Mouse (Mus musculus) left cerebral cortex, postnatal 36 days (tissue): ENCODE measurements at regions not wholly inside any gene's neighbourhood (a gene's known extent, or its start where the extent isn't known, plus 50 kb on each side); places are given as distances from the start of the nearest gene placed in this dataset.

Experiments
- DNase-seq, 2 experiments: peaks; one replicate each; pipeline ENCODE4 v3.0.0; 2021 to 2022; ENCODE audit warnings: low spot score in 2 of 2, mixed read lengths in 1 of 2
- intact Hi-C: fragments of 180-260 bp; cut with DNase I; formaldehyde crosslinking; loops from one replicate; pipeline ENCODE4 v1.15.1; 2025

- DNase-seq = no peak
- intact Hi-C loops = no loop called here
Observed at GRCm38 (mm10) chr11:8148485-8148825, 515.9 kb downstream of the Tns3 start.

GRCm38 (mm10) chr11:8147790-8148484, 516.4 kb downstream of the Tns3 start:
- no peak for DNase-seq
- intact Hi-C loops = no loop called here

DNA sequence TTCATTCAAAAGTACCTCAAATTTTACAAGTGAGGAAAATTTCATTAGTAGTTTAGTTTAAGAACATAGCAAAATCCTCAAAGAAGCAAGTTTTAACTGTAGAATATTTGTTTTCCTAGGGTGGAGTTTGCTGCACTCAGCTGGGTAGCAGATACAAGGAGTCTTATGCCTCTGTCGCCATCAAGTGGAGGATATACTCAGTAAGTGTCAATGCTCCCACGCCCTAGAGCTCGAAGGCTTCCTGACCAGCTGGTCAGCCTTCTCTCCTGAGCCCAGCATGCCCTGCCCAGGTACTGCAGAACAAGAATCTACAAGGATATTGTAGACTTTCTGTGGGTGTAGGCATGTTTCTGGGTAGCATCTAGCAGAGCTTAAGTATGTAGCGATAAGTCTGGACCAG, 527.0 kb downstream of the Tns3 start:
- DNase-seq = no peak
- intact Hi-C loops = loop anchor here (10.0 kb wide), 1 partner anchor 923 kb away; the partner anchor contains the start of gene Igfbp3

DNA sequence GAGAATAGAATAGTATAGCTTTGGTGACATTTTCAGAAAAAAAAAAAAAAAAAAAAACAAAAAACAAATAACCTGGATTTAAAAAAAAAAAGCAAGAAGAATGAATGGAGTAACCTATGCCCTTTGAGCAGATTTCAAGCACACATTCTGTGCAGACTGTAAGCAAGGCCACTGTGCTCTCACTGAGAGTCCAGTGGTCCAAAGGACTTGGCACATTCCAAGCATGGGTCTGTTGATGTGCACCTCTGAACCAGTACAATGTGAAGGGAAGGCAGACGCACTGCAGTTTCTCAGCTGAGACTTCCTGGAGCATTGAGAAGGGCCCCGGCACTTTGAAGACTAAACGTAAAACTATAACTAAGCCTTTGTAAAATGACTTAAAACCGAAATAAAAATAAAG, 527.7 kb downstream of the Tns3 start:
- DNase-seq = no peak

DNA sequence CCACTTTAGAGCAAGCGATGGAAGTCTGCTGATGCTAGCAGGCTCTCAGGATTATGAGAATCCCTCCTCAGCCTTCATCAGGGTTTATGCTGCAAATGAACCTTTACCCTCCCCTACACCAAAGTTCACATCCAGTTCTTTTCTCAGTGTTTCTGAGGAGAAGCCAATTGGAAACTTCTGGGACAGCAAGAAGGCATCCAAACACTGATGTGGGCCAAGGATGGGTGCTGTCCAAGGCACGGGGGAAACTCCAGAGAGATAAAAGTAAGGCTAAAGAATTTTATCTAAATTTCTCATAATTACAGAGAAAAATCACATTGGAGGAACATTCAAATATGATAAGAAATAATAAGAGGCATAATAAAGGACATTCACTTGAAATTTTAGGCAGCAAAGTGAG, 555.0 kb downstream of the Tns3 start:
- intact Hi-C loops = no loop called here
- no peak for DNase-seq

More for the DNA sequence above, 527.7 kb downstream of the Tns3 start:
- intact Hi-C loops = loop anchor here (10.0 kb wide), 1 partner anchor 922 kb away; the partner anchor contains the start of gene Igfbp3

GRCm38 (mm10) chr11:8101091-8101490, 563.2 kb downstream of the Tns3 start:
- intact Hi-C loops = no loop called here

DNA sequence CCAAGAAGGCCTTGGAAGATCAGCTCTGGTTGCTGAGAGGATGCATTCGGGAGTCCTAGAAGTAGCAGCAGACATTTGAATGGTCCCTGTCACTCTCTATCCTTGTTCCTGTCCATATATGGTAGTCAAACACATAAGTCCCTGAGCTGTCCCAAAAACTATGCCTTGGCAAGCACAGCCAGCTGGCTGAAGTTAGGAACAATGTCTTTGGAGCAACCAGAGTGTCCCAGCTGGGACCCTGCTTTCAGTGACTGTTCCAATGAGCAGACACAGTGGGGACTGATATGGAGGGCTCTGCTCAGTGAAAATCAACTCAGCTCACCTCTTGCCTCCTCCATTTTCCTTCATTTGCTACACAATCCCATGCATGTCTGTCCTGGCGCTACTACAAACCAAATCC, 580.0 kb downstream of the Tns3 start:
- no peak for DNase-seq
- intact Hi-C loops = no loop called here

More at GRCm38 (mm10) chr11:8101091-8101490, 563.2 kb downstream of the Tns3 start:
- no peak for DNase-seq

DNA sequence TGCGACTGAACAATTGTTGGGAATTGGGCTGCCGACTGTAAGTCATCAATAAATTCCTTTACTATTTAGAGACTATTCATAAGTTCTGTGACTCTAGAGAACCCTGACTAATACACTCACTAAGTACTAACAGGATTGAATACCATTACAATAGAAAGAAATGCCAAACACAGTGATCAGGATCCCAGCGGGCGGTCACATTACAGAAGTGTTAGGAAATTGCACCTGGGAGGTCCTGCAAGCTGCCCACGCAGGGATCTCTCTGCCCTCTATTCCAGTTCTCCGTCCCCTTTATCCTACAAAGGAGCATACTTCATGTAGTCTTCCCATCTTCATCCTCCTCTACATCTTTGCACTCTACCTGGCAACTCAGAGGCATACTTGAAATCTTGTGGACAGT, 581.5 kb downstream of the Tns3 start:
- DNase-seq = no peak
- intact Hi-C loops = no loop called here

GRCm38 (mm10) chr11:8073321-8073720, 591.0 kb downstream of the Tns3 start:
- intact Hi-C loops = no loop called here

GRCm38 (mm10) chr11:8068873-8069272, 595.5 kb downstream of the Tns3 start:
- intact Hi-C loops = no loop called here
- no peak for DNase-seq

More at GRCm38 (mm10) chr11:8073321-8073720, 591.0 kb downstream of the Tns3 start:
- no peak for DNase-seq

DNA sequence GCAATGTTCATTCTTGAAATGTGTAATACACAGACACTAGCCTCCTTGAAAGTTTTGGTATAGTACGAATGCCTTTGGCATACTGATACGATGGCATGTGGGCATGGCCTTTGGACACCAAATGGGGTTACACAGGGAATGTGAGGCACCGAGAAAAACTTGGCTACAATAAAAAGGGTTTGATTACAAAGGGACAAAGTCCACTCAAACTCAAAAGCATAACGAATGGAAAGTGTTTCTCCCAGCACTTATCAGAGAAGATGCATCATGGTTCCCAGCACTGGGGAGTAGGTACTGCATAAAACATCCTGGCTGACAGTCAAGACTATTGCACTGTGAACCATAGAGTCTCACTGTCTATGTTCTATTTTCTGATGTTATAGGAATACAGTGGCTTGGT, 597.0 kb downstream of the Tns3 start:
- no peak for DNase-seq
- intact Hi-C loops = no loop called here

DNA sequence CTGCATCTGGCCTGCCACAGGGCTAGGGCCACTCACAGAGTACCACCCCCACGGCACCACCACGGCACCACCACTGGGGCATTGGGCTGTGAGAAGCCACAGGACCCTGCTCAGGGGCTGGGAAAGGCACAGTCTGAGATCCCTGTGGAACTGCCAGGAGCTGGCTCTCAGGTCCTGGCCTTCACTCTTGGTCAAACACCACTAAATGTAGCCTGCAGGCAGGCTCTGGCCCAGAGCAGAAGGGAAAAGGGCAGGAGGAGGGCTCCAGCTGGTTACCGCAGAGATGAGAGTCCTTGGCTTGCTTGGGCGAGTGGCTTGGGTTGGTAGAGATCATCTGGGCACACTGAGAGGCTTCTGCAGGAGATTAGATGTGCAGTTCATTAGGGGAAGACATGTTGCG, 598.5 kb downstream of the Tns3 start:
- intact Hi-C loops = no loop called here

GRCm38 (mm10) chr11:8065086-8065485, 599.2 kb downstream of the Tns3 start:
- DNase-seq = no peak
- intact Hi-C loops = no loop called here

More for the DNA sequence above, 598.5 kb downstream of the Tns3 start:
- DNase-seq = no peak

DNA sequence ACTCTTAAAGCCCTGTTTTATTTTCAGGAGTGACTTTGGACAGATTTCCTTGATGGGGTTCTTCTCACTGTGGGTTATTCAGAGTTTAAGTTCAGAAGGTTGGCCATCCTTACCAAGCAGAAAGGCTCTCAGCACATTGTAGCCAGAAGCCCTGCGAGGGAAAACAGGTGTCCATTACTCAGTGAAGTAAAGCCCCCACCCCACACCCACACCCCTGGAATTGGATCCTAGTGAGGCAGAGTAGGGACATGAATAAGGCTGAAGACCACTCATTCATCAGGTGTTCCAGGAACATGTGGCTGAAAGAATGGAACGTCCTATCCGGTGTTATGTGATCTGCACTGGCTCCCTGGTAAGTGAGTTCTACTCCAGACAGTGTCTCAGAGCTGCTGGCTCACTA, 602.3 kb downstream of the Tns3 start:
- intact Hi-C loops = no loop called here
- no peak for DNase-seq

DNA sequence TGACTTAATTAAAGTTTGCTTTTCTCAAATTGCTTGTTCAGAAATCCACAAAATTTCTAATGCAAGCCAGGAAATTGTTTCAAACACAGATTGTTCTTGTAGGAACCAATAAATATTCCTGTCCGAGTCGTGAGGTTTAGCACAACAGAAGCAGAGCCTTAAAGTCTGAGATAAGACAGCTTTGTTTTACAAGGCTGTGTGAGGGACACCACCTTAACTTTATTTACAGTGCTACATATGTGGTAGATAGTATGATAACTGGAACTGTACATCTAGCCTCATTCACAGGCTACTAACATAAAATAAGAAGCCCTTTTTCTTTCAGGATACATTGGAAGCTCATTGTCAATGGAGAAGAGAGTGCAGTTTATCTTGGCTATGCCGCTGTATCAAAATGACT, 602.8 kb downstream of the Tns3 start:
- no peak for DNase-seq
- intact Hi-C loops = no loop called here

DNA sequence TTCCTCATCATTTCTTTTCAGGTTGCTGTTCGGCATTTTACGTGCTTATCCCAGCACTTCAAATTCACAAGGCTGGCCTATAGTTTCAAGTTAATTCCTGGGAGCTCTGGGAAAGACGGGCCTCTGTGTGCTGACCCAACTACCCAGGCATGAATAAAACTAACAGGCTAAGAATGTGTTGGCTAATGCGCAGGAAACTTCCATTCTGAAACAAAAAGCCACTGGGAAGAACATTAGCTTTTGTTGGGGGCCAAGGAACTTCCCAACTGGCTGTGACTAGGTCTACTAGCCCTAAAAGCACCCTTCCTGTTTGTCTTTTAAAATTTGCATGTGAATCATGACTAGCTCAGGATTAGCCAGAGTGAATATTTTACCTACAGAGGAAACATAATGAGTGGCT, 612.8 kb downstream of the Tns3 start:
- intact Hi-C loops = no loop called here

DNA sequence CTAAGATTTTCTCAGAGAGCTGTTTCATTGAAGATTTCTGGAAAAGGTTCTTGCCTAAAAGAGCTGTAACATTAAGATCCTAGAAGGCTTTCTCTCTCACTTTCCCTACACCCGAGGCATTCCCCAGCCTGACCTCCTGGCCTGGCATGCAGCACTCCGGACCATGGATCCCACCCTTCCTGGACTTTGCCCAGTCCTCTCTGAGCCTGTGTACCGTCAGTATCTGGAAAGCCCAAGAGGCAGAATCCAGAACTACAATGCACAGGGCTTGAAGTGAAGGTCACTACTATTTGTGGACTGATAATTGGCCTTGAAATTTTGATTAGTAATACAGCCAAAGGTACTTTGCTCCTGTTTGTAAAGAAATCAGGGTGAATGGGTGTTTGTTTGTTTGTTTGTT, 619.2 kb downstream of the Tns3 start:
- DNase-seq = no peak
- intact Hi-C loops = no loop called here

More for the DNA sequence above, 612.8 kb downstream of the Tns3 start:
- no peak for DNase-seq

DNA sequence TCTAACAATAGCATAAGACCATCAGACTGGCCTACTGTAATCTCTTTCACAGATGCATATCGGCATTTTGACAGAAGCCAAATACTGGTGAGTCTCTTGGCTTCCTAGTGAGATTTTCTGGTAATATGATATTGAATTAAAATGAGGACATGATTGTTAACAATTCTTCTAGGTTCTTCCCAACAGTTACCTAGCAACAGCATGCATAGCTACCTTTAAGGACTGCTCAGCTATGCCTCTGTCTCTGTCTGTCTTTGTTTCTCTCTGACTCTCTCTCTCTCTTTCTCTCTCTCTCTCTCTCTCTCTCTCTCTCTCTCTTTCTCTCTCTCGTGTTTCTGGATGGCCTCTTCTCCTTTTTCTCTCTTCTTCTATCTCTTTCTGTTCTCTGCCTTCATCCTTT, 634.2 kb downstream of the Tns3 start:
- no peak for DNase-seq
- intact Hi-C loops = loop anchor here (1.0 kb wide), 1 partner anchor 8 kb away; no protein-coding TSS in a partner anchor

- intact Hi-C loops = no loop called here
- no peak for DNase-seq
Observed at GRCm38 (mm10) chr11:8007801-8008200, 656.5 kb downstream of the Tns3 start.

GRCm38 (mm10) chr11:7981031-7981430, 683.3 kb downstream of the Tns3 start:
- intact Hi-C loops = no loop called here
- no peak for DNase-seq

GRCm38 (mm10) chr11:7975845-7976244, 688.5 kb downstream of the Tns3 start:
- DNase-seq = no peak
- intact Hi-C loops = no loop called here

GRCm38 (mm10) chr11:7949931-7950330, 714.4 kb downstream of the Tns3 start:
- intact Hi-C loops = no loop called here
- DNase-seq = no peak
